Comparison of ENCODE assay signal across 25 mouse cellular contexts in genomic region chr19:16970612-16971011, GRCm38 (mm10). TPM values are rescaled to one million over a fixed set of nuclear protein-coding genes. Genes with fewer than 3 reads are reported as not detected.
DNase-seq lines count a peak whose midpoint lies in the region; ATAC-seq lines count a peak whose summit lies in the region.
"Had no signal": no experiment of that assay in that cellular context is flagged by ENCODE, and none has a peak within 500 bp of the region (broad histone marks: within the 10 kb centered on the region; RNA-seq: fewer than 3 reads in every experiment).

No protein-coding gene starts in this region.

- H3K79me2 ChIP-seq in macrophage (ENCODE audit: inconsistent target): no peaks in the 10 kb centered on the region

- 0% methylated on average over 2 of the region's 2 CpGs for WGBS in macrophage (ENCODE audit: missing documents)
- 59% methylated on average over 2 of the region's 2 CpGs for WGBS in forebrain, embryonic 16.5 days

- ATAC-seq in megakaryocyte-erythroid progenitor cell, adult 5-6 weeks (replicated peaks; ENCODE audit: low FRiP score, low TSS enrichment, poor library complexity, severe bottlenecking): no peak
- ATAC-seq in forebrain, embryonic 16.5 days: no peak
- ATAC-seq: forebrain, postnatal 0 days; intestine, embryonic 15.5 days; Patski had no signal

- no peak overlapping the region for H3K9ac ChIP-seq in forebrain, embryonic 16.5 days (replicated peaks; ENCODE audit: low read depth, low read length)
- H3K9ac ChIP-seq: embryonic facial prominence, embryonic 13.5 days; forebrain, embryonic 12.5 days; forebrain, postnatal 0 days; heart, embryonic 15.5 days; hindbrain, embryonic 14.5 days; intestine, embryonic 15.5 days had no signal

- DNase-seq in 3T3-L1 (ENCODE audit: low read depth, low spot score) (peak; percentile 39), 416B (ENCODE audit: low read depth) (peak; percentile 42)
- no peak for DNase-seq in frontal cortex, postnatal 10 days (ENCODE audit: low spot score in 2 of 2)
- DNase-seq: adrenal gland, adult 8-10 months; adrenal gland, postnatal 36 days; cerebellum, adult 11-12 months; cerebellum, adult 9-10 months; cerebellum, postnatal 25 days; forebrain, postnatal 0 days; gastrocnemius, adult 2 months; gastrocnemius, postnatal 25 days; heart, adult 18-20 months; heart, postnatal 14 days had no signal

- H3K9me3 ChIP-seq in forebrain, embryonic 16.5 days (ENCODE audit: control insufficient read depth, low read length): no peaks in the 10 kb centered on the region
- H3K9me3 ChIP-seq: embryonic facial prominence, embryonic 13.5 days; forebrain, embryonic 12.5 days; heart, embryonic 15.5 days; hindbrain, embryonic 10.5 days; intestine, embryonic 15.5 days had no signal

- 0 out of 2 replicates have a peak overlapping the region, but pooled peaks have one; percentile 19 for H3K27ac ChIP-seq in brown adipose tissue, adult 24 weeks (replicated peaks; ENCODE audit: low read depth, low read length)
- H3K27ac ChIP-seq in macrophage: peak overlapping the region; percentile 4; the same call in 1 of the 2 replicates
- H3K27ac ChIP-seq in forebrain, embryonic 16.5 days (ENCODE audit: low read length): no peak overlapping the region
- H3K27ac ChIP-seq: embryonic facial prominence, embryonic 13.5 days; forebrain, embryonic 12.5 days; gastrocnemius, adult 2 months; heart, embryonic 15.5 days; hindbrain, embryonic 10.5 days; hindbrain, embryonic 14.5 days; intestine, embryonic 15.5 days had no signal

- H3K4me3 ChIP-seq in brown adipose tissue, adult 24 weeks (ENCODE audit: insufficient read depth, low read depth, low read length): no peak overlapping the region
- H3K4me3 ChIP-seq in macrophage (ENCODE audit: inconsistent target): no peak overlapping the region
- no peak overlapping the region for H3K4me3 ChIP-seq in forebrain, embryonic 16.5 days (replicated peaks; ENCODE audit: low read length)
- H3K4me3 ChIP-seq: embryonic facial prominence, embryonic 13.5 days; forebrain, embryonic 12.5 days; gastrocnemius, adult 2 months; heart, embryonic 15.5 days; hindbrain, embryonic 10.5 days; intestine, embryonic 15.5 days had no signal

- H3K36me3 ChIP-seq in macrophage (ENCODE audit: inconsistent target): no peaks in the 10 kb centered on the region
- H3K36me3 ChIP-seq in forebrain, embryonic 16.5 days (ENCODE audit: control insufficient read depth, insufficient read depth): no peaks in the 10 kb centered on the region
- H3K36me3 ChIP-seq: embryonic facial prominence, embryonic 13.5 days; forebrain, embryonic 12.5 days; heart, embryonic 15.5 days; hindbrain, embryonic 10.5 days; intestine, embryonic 15.5 days had no signal

- H3K27me3 ChIP-seq in forebrain, embryonic 16.5 days (replicated peaks; ENCODE audit: control insufficient read depth, insufficient read depth, low read length): no peaks in the 10 kb centered on the region
- H3K27me3 ChIP-seq: embryonic facial prominence, embryonic 13.5 days; forebrain, embryonic 12.5 days; heart, embryonic 15.5 days; intestine, embryonic 15.5 days; Patski had no signal

- H3K4me2 ChIP-seq in forebrain, embryonic 16.5 days (ENCODE audit: low read length): no peak overlapping the region
- H3K4me2 ChIP-seq: embryonic facial prominence, embryonic 13.5 days; forebrain, embryonic 12.5 days; heart, embryonic 11.5 days; heart, embryonic 15.5 days; hindbrain, embryonic 14.5 days; intestine, embryonic 15.5 days had no signal

- no peaks in the 10 kb centered on the region for H3K4me1 ChIP-seq in brown adipose tissue, adult 24 weeks (ENCODE audit: control insufficient read depth, insufficient read depth, insufficient read length, low read length)
- no peaks in the 10 kb centered on the region for H3K4me1 ChIP-seq in forebrain, embryonic 16.5 days (replicated peaks; ENCODE audit: control insufficient read depth, insufficient read depth, low read length)
- H3K4me1 ChIP-seq: embryonic facial prominence, embryonic 13.5 days; forebrain, embryonic 12.5 days; heart, embryonic 15.5 days; hindbrain, embryonic 10.5 days; intestine, embryonic 15.5 days had no signal

RNA-seq across cellular contexts. Expression of gene Prune2, which starts 14.7 kb away (rescaled TPM):
- polyA plus RNA-seq in brown adipose tissue, adult 24 weeks (2012; ENCODE audit: insufficient read depth, insufficient read length, missing spikeins): 4.6 and 14.3 TPM in 2 replicates
- total RNA-seq in macrophage (2018; cell fraction: chromatin; rRNA removed): 10 to 100 TPM in 12 of 26 experiments, 1 to 10 TPM in 10, under 1 TPM in 4; 0.17 to 15.6 (median 9.3) TPM
- total RNA-seq in macrophage (2018; cell fraction: cytosol; rRNA removed): 1 to 10 TPM; 3.2 to 7.0 (median 4.8) TPM
- 10 to 100 TPM in 6 of 26 experiments, 1 to 10 TPM in 20; 1.1 to 18.0 (median 6.9) TPM for total RNA-seq in macrophage (2018; cell fraction: nucleus; rRNA removed)
- polyA plus RNA-seq in macrophage (2018): 3.8 to 10.1 TPM (median 3.8 TPM) in 3 replicates
- not detected in 2 replicates for total RNA-seq in megakaryocyte-erythroid progenitor cell, adult 5-6 weeks (2014; fragmentation: Nextera tagmentation)
- total RNA-seq in megakaryocyte-erythroid progenitor cell, adult 5-6 weeks (2017): not detected in 2 replicates
- polyA plus RNA-seq in forebrain, embryonic 16.5 days (2015; fragmentation: Nextera tagmentation; extraction: Ambion mirVana): 3.4 and 4.1 TPM in 2 replicates

Comparison
In these comparisons a context has a peak if more than half of its experiments do, and no peak if none do; other contexts are left out.
1. DNase-seq: peak in 3T3-L1 (single experiment) and 416B (single experiment); none in frontal cortex, postnatal 10 days (0 of 2).